Mouse (Mus musculus): ENCODE measurements at regions not wholly inside any gene's neighbourhood (a gene's known extent, or its start where the extent isn't known, plus 50 kb on each side); places are given as distances from the start of the nearest gene placed in this dataset.

GRCm38 (mm10) chr2:9564487-9565043 is 316.5 kb upstream of the 4930412O13Rik start:
- WGBS: 46% methylated on average over 6 of the region's 6 CpGs
- TF ChIP-seq CTCF (IDR thresholded peaks at IDR 0.05; ENCODE audit: low read depth) (no peak), EP300 (optimal IDR thresholded peaks at IDR 0.05) (no peak)

GRCm38 (mm10) chr2:9569220-9569619 is 311.8 kb upstream of the 4930412O13Rik start:
- DNase-seq (ENCODE audit: low spot score) (no peak), ATAC-seq (ENCODE audit: low FRiP score, low TSS enrichment) (no peak)
- H3K4me1 ChIP-seq (replicated peaks; ENCODE audit: control insufficient read depth, insufficient read depth): no peaks in the 10 kb centered on the region
- WGBS: 84% methylated on average over 4 of the region's 4 CpGs
- no peak overlapping the region for H3K27ac ChIP-seq (replicated peaks)
- TF ChIP-seq EP300 (optimal IDR thresholded peaks at IDR 0.05) (no peak), CTCF (IDR thresholded peaks at IDR 0.05; ENCODE audit: low read depth) (no peak)
- H3K4me2 ChIP-seq (replicated peaks; ENCODE audit: low read depth): no peak overlapping the region
- H3K4me3 ChIP-seq (ENCODE audit: low read depth, low read length): no peak overlapping the region
- H3K9me3 ChIP-seq (ENCODE audit: control insufficient read depth, low read length): no peaks in the 10 kb centered on the region
- H3K27me3 ChIP-seq (ENCODE audit: control insufficient read depth, insufficient read depth, low read length): no peaks in the 10 kb centered on the region
- no peaks in the 10 kb centered on the region for H3K36me3 ChIP-seq (ENCODE audit: control insufficient read depth, insufficient read depth, low read length)
- H3K9ac ChIP-seq (ENCODE audit: low read length): no peak overlapping the region

More at GRCm38 (mm10) chr2:9564487-9565043, 316.5 kb upstream of the 4930412O13Rik start:
- Histone ChIP-seq H3K9ac (ENCODE audit: low read length) (no peak overlapping the region), H3K9me3 (ENCODE audit: control insufficient read depth, low read length) (no peaks in the 10 kb centered on the region), H3K27ac (replicated peaks) (no peak overlapping the region), H3K4me2 (replicated peaks; ENCODE audit: low read depth) (no peak overlapping the region), H3K4me1 (replicated peaks; ENCODE audit: control insufficient read depth, insufficient read depth) (no peaks in the 10 kb centered on the region), H3K4me3 (ENCODE audit: low read depth, low read length) (no peak overlapping the region), H3K27me3 (ENCODE audit: control insufficient read depth, insufficient read depth, low read length) (no peaks in the 10 kb centered on the region), H3K36me3 (ENCODE audit: control insufficient read depth, insufficient read depth, low read length) (no peaks in the 10 kb centered on the region)
- ATAC-seq (ENCODE audit: low FRiP score, low TSS enrichment) (no peak), DNase-seq (ENCODE audit: low spot score) (no peak)

GRCm38 (mm10) chr2:9574196-9574595 is 306.9 kb upstream of the 4930412O13Rik start:
- Histone ChIP-seq H3K4me3 (ENCODE audit: low read depth, low read length) (no peak overlapping the region), H3K4me2 (replicated peaks; ENCODE audit: low read depth) (no peak overlapping the region), H3K9me3 (ENCODE audit: control insufficient read depth, low read length) (no peaks in the 10 kb centered on the region), H3K36me3 (ENCODE audit: control insufficient read depth, insufficient read depth, low read length) (no peaks in the 10 kb centered on the region), H3K27me3 (ENCODE audit: control insufficient read depth, insufficient read depth, low read length) (no peaks in the 10 kb centered on the region), H3K4me1 (replicated peaks; ENCODE audit: control insufficient read depth, insufficient read depth) (no peaks in the 10 kb centered on the region), H3K27ac (replicated peaks) (no peak overlapping the region), H3K9ac (ENCODE audit: low read length) (no peak overlapping the region)
- DNase-seq (ENCODE audit: low spot score): no peak
- no peak for ATAC-seq (ENCODE audit: low FRiP score, low TSS enrichment)
- TF ChIP-seq CTCF (IDR thresholded peaks at IDR 0.05; ENCODE audit: low read depth): no peak
- TF ChIP-seq EP300 (optimal IDR thresholded peaks at IDR 0.05): no peak
- WGBS: 61% methylated on average over 6 of the region's 6 CpGs

- no peaks in the 10 kb centered on the region for H3K4me1 ChIP-seq (replicated peaks; ENCODE audit: control insufficient read depth, insufficient read depth)
- DNase-seq (ENCODE audit: low spot score) (no peak), ATAC-seq (ENCODE audit: low FRiP score, low TSS enrichment) (no peak)
- H3K27ac ChIP-seq (replicated peaks): no peak overlapping the region
- TF ChIP-seq EP300 (optimal IDR thresholded peaks at IDR 0.05): no peak
- no peak for TF ChIP-seq CTCF (IDR thresholded peaks at IDR 0.05; ENCODE audit: low read depth)
- no peak overlapping the region for H3K4me2 ChIP-seq (replicated peaks; ENCODE audit: low read depth)
- H3K4me3 ChIP-seq (ENCODE audit: low read depth, low read length): no peak overlapping the region
- H3K9ac ChIP-seq (ENCODE audit: low read length): no peak overlapping the region
- no peaks in the 10 kb centered on the region for H3K36me3 ChIP-seq (ENCODE audit: control insufficient read depth, insufficient read depth, low read length)
- no peaks in the 10 kb centered on the region for H3K9me3 ChIP-seq (ENCODE audit: control insufficient read depth, low read length)
- no peaks in the 10 kb centered on the region for H3K27me3 ChIP-seq (ENCODE audit: control insufficient read depth, insufficient read depth, low read length)
- 88% methylated on average over 5 of the region's 5 CpGs for WGBS
These were observed 306.4 kb upstream of the 4930412O13Rik start for GRCm38 (mm10) chr2:9574651-9575050.

- Histone ChIP-seq H3K36me3 (ENCODE audit: control insufficient read depth, insufficient read depth, low read length) (no peaks in the 10 kb centered on the region), H3K27me3 (ENCODE audit: control insufficient read depth, insufficient read depth, low read length) (no peaks in the 10 kb centered on the region), H3K9ac (ENCODE audit: low read length) (no peak overlapping the region), H3K4me2 (replicated peaks; ENCODE audit: low read depth) (no peak overlapping the region), H3K4me3 (ENCODE audit: low read depth, low read length) (no peak overlapping the region), H3K27ac (replicated peaks) (no peak overlapping the region), H3K9me3 (ENCODE audit: control insufficient read depth, low read length) (no peaks in the 10 kb centered on the region), H3K4me1 (replicated peaks; ENCODE audit: control insufficient read depth, insufficient read depth) (no peaks in the 10 kb centered on the region)
- ATAC-seq (ENCODE audit: low FRiP score, low TSS enrichment): no peak
- DNase-seq (ENCODE audit: low spot score): no peak
- WGBS: 56% methylated on average over 4 of the region's 4 CpGs
- TF ChIP-seq EP300 (optimal IDR thresholded peaks at IDR 0.05) (no peak), CTCF (IDR thresholded peaks at IDR 0.05; ENCODE audit: low read depth) (no peak)
These were observed 303.2 kb upstream of the 4930412O13Rik start for GRCm38 (mm10) chr2:9577868-9578267.

GRCm38 (mm10) chr2:9587389-9587788 is 293.7 kb upstream of the 4930412O13Rik start:
- no peak overlapping the region for H3K4me3 ChIP-seq (ENCODE audit: low read depth, low read length)
- TF ChIP-seq EP300 (optimal IDR thresholded peaks at IDR 0.05) (no peak), CTCF (IDR thresholded peaks at IDR 0.05; ENCODE audit: low read depth) (no peak)
- H3K4me1 ChIP-seq (replicated peaks; ENCODE audit: control insufficient read depth, insufficient read depth): no peaks in the 10 kb centered on the region
- 91% methylated on average over 3 of the region's 3 CpGs for WGBS
- no peaks in the 10 kb centered on the region for H3K27me3 ChIP-seq (ENCODE audit: control insufficient read depth, insufficient read depth, low read length)
- H3K9ac ChIP-seq (ENCODE audit: low read length): no peak overlapping the region
- H3K4me2 ChIP-seq (replicated peaks; ENCODE audit: low read depth): no peak overlapping the region
- no peaks in the 10 kb centered on the region for H3K9me3 ChIP-seq (ENCODE audit: control insufficient read depth, low read length)
- no peak overlapping the region for H3K27ac ChIP-seq (replicated peaks)
- ATAC-seq (ENCODE audit: low FRiP score, low TSS enrichment): no peak
- no peak for DNase-seq (ENCODE audit: low spot score)
- H3K36me3 ChIP-seq (ENCODE audit: control insufficient read depth, insufficient read depth, low read length): no peaks in the 10 kb centered on the region

Data from stomach, postnatal 0 days (tissue).